Mouse (Mus musculus) bone marrow macrophage, adult 2 months (primary cell): ENCODE data around the gene Glrx.

ENCODE experiments used
- CTCF ChIP-seq: IDR thresholded peaks from 2 replicates; pipeline ENCODE4 v1.5.1; 2012; ENCODE audit warnings: low read depth, mild to moderate bottlenecking, low read length, moderate library complexity
- POLR2A ChIP-seq: IDR thresholded peaks from 2 replicates; pipeline ENCODE4 v1.6.1; 2012; ENCODE audit warnings: mild to moderate bottlenecking, low read depth, low read length, borderline replicate concordance

DNA sequence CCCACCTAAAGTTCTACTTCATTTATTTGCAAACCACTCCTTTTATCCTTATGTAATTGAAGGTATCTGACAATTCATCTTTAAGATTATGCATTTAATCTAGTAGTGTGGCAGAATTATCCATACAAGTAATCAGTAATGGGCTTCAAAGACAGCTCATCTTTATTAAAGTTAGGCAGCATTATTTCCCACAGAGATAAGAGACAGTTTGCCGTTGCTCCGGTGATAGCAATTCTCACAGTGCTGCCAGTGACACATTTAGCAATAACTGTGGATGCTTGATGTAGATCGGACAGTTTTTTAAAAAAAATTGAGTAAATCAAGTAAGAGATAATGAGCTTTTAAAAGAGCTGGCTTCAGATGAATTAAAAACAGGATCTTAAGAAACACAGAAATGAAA, 52.6 kb downstream of the Glrx start:
- TF ChIP-seq CTCF = no peak
- TF ChIP-seq POLR2A = no peak
